ENCODE assay signal across 8 mouse cellular contexts in genomic region chr9:32223739-32224529, GRCm38 (mm10).
A peak's percentile ranks its signal among the peaks of the same experiment; 100 is the strongest.
DNase-seq lines count a peak whose midpoint lies in the region; ATAC-seq and TF ChIP-seq lines count a peak whose summit lies in the region.

No protein-coding gene starts in this region.

- no peak overlapping the region for H3K9ac ChIP-seq in forebrain, embryonic 11.5 days (ENCODE audit: low read length)
- H3K9ac ChIP-seq in embryonic facial prominence, embryonic 11.5 days (replicated peaks; ENCODE audit: low read length), result no peak overlapping the region
- peak overlapping the region; percentile 32 for H3K9ac ChIP-seq in stomach, postnatal 0 days (ENCODE audit: low read length)

- no peaks in the 10 kb centered on the region for H3K36me3 ChIP-seq in forebrain, embryonic 10.5 days (replicated peaks)
- H3K36me3 ChIP-seq in forebrain, embryonic 11.5 days (ENCODE audit: control insufficient read depth, insufficient read depth, low read length), result no peaks in the 10 kb centered on the region
- no peaks in the 10 kb centered on the region for H3K36me3 ChIP-seq in embryonic facial prominence, embryonic 11.5 days (replicated peaks; ENCODE audit: control insufficient read depth, insufficient read depth, low read depth, low read length)
- no peaks in the 10 kb centered on the region for H3K36me3 ChIP-seq in kidney, adult 2 months (ENCODE audit: control insufficient read depth, insufficient read depth, low read length)
- H3K36me3 ChIP-seq in stomach, postnatal 0 days (ENCODE audit: control insufficient read depth, insufficient read depth, low read length), result no peaks in the 10 kb centered on the region

- no peak for TF ChIP-seq CTCF in kidney, adult 2 months (conservative IDR thresholded peaks at IDR 0.05; ENCODE audit: insufficient read depth, insufficient read length, low read depth, low read length)
- TF ChIP-seq CTCF in stomach, postnatal 0 days (IDR thresholded peaks at IDR 0.05; ENCODE audit: low read depth), result no peak

- DNase-seq in forebrain, embryonic 10.5 days (ENCODE audit: extremely low spot score, low spot score), result peak; percentile 19
- no peak for DNase-seq in forebrain, embryonic 11.5 days (ENCODE audit: low spot score)
- peak; percentile 11 for DNase-seq in WW6 (ENCODE audit: low read depth, low spot score)
- DNase-seq in embryonic facial prominence, embryonic 11.5 days (ENCODE audit: low spot score), result peak; percentile 45
- DNase-seq in kidney, adult 2 months, result peak; percentile 85
- DNase-seq in lung, postnatal 10 days, result peak; percentile 57
- peak; percentile 93 for DNase-seq in stomach, postnatal 0 days (ENCODE audit: low spot score)
- no peak for DNase-seq in gastrocnemius, postnatal 10 days

- no peak overlapping the region for H3K4me2 ChIP-seq in forebrain, embryonic 11.5 days (ENCODE audit: low read depth, low read length, severe bottlenecking)
- no peak overlapping the region for H3K4me2 ChIP-seq in embryonic facial prominence, embryonic 11.5 days (ENCODE audit: low read depth, low read length)
- peak overlapping the region; percentile 41 for H3K4me2 ChIP-seq in stomach, postnatal 0 days (replicated peaks; ENCODE audit: low read depth)

- no peak overlapping the region for H3K4me3 ChIP-seq in forebrain, embryonic 10.5 days
- no peak overlapping the region for H3K4me3 ChIP-seq in forebrain, embryonic 11.5 days (ENCODE audit: low read depth, low read length)
- H3K4me3 ChIP-seq in embryonic facial prominence, embryonic 11.5 days (ENCODE audit: low read depth, low read length), result no peak overlapping the region
- peak overlapping the region; percentile 43 for H3K4me3 ChIP-seq in kidney, adult 2 months (ENCODE audit: insufficient read depth, low read depth, low read length)
- H3K4me3 ChIP-seq in stomach, postnatal 0 days (ENCODE audit: low read depth, low read length), result peak overlapping the region; percentile 34

- no peak for TF ChIP-seq EP300 in stomach, postnatal 0 days (optimal IDR thresholded peaks at IDR 0.05)

- H3K27ac ChIP-seq in forebrain, embryonic 10.5 days, result 0 out of 2 replicates have a peak overlapping the region, but pooled peaks have one; percentile 20
- H3K27ac ChIP-seq in forebrain, embryonic 11.5 days (ENCODE audit: low read depth, low read length), result no peak overlapping the region
- H3K27ac ChIP-seq in embryonic facial prominence, embryonic 11.5 days (replicated peaks; ENCODE audit: low read depth, low read length), result no peak overlapping the region
- peak overlapping the region; percentile 99 for H3K27ac ChIP-seq in kidney, adult 2 months (ENCODE audit: insufficient read depth, low read depth, low read length)
- peak overlapping the region; percentile 87 for H3K27ac ChIP-seq in stomach, postnatal 0 days (replicated peaks)

- H3K27me3 ChIP-seq in forebrain, embryonic 10.5 days (ENCODE audit: poor library complexity, severe bottlenecking), result no peaks in the 10 kb centered on the region
- H3K27me3 ChIP-seq in forebrain, embryonic 11.5 days (ENCODE audit: control insufficient read depth, insufficient read depth, low read length), result no peaks in the 10 kb centered on the region
- no peaks in the 10 kb centered on the region for H3K27me3 ChIP-seq in embryonic facial prominence, embryonic 11.5 days (ENCODE audit: control insufficient read depth, insufficient read depth, low read length)
- H3K27me3 ChIP-seq in kidney, adult 2 months (replicated peaks; ENCODE audit: control insufficient read depth, insufficient read depth, low read length), result no peaks in the 10 kb centered on the region
- no peaks in the 10 kb centered on the region for H3K27me3 ChIP-seq in stomach, postnatal 0 days (ENCODE audit: control insufficient read depth, insufficient read depth, low read length)

- TF ChIP-seq POLR2A in kidney, adult 2 months (IDR thresholded peaks at IDR 0.05; ENCODE audit: low read depth, low read length), result peak; percentile 39

- no peaks in the 10 kb centered on the region for H3K9me3 ChIP-seq in forebrain, embryonic 10.5 days
- H3K9me3 ChIP-seq in forebrain, embryonic 11.5 days (ENCODE audit: control insufficient read depth, low read length), result no peaks in the 10 kb centered on the region
- H3K9me3 ChIP-seq in embryonic facial prominence, embryonic 11.5 days (replicated peaks; ENCODE audit: control insufficient read depth, low read length), result no peaks in the 10 kb centered on the region
- no peaks in the 10 kb centered on the region for H3K9me3 ChIP-seq in stomach, postnatal 0 days (ENCODE audit: control insufficient read depth, low read length)

- H3K4me1 ChIP-seq in forebrain, embryonic 10.5 days, result peaks cover 30% of the 10 kb centered on the region
- 0 out of 2 replicates have a peak, but pooled peaks cover 2% of the 10 kb centered on the region for H3K4me1 ChIP-seq in forebrain, embryonic 11.5 days (replicated peaks; ENCODE audit: control insufficient read depth, insufficient read depth, low read length)
- no peaks in the 10 kb centered on the region for H3K4me1 ChIP-seq in embryonic facial prominence, embryonic 11.5 days (ENCODE audit: control insufficient read depth, insufficient read depth, low read length)
- H3K4me1 ChIP-seq in kidney, adult 2 months (ENCODE audit: control insufficient read depth, insufficient read depth, low read length), result peaks cover 11% of the 10 kb centered on the region
- no peaks in the 10 kb centered on the region; the same call in 1 of the 2 replicates for H3K4me1 ChIP-seq in stomach, postnatal 0 days (replicated peaks; ENCODE audit: control insufficient read depth, insufficient read depth)

- no peak for ATAC-seq in forebrain, embryonic 11.5 days (replicated peaks; ENCODE audit: low FRiP score)
- ATAC-seq in embryonic facial prominence, embryonic 11.5 days (replicated peaks; ENCODE audit: insufficient number of reproducible peaks, low FRiP score, low TSS enrichment, low read depth), result peak; percentile 70; the same call in 1 of the 2 replicates
- peak; percentile 99 for ATAC-seq in stomach, postnatal 0 days (ENCODE audit: low FRiP score, low TSS enrichment)

- WGBS in forebrain, embryonic 10.5 days, result 36% methylated on average over 5 of the region's 5 CpGs
- WGBS in forebrain, embryonic 11.5 days, result 35% methylated on average over 5 of the region's 5 CpGs
- 29% methylated on average over 5 of the region's 5 CpGs for WGBS in embryonic facial prominence, embryonic 11.5 days
- WGBS in kidney, adult 2 months, result 26% methylated on average over 5 of the region's 5 CpGs
- WGBS in stomach, postnatal 0 days, result 32% methylated on average over 5 of the region's 5 CpGs

Comparison
In these comparisons a context has a peak if more than half of its experiments do, and no peak if none do; other contexts are left out.
1. DNase-seq: peak in forebrain, embryonic 10.5 days (single experiment), WW6 (single experiment), embryonic facial prominence, embryonic 11.5 days (single experiment), kidney, adult 2 months (single experiment), lung, postnatal 10 days (single experiment) and stomach, postnatal 0 days (single experiment); none in forebrain, embryonic 11.5 days (single experiment) and gastrocnemius, postnatal 10 days (single experiment).
2. H3K27ac ChIP-seq: peak in forebrain, embryonic 10.5 days (single experiment), kidney, adult 2 months (single experiment) and stomach, postnatal 0 days (single experiment); none in forebrain, embryonic 11.5 days (single experiment) and embryonic facial prominence, embryonic 11.5 days (single experiment).
3. H3K4me3 ChIP-seq: peak in kidney, adult 2 months (single experiment) and stomach, postnatal 0 days (single experiment); none in forebrain, embryonic 10.5 days (single experiment), forebrain, embryonic 11.5 days (single experiment) and embryonic facial prominence, embryonic 11.5 days (single experiment).